Mouse (Mus musculus) midbrain, embryonic 15.5 days (tissue): ENCODE measurements around the gene Myo18b. TPM values are rescaled to one million over a fixed set of nuclear protein-coding genes. Genes with fewer than 3 reads are reported as not detected.

Source experiments
- ATAC-seq: fragments of 200-750 bp; cut with Nextera tagmentation; replicated peaks from 2 replicates; pipeline ENCODE4 v1.8.0; 2017; ENCODE audit warnings: moderate TSS enrichment
- H3K27ac ChIP-seq: fragments of 300-500 bp; sonication (generic); 2 replicates; pipeline ENCODE4 v1.5.1; 2015; ENCODE audit warnings: mild to moderate bottlenecking, inconsistent platforms
- H3K27me3 ChIP-seq: fragments of 300-500 bp; sonication (generic); replicated peaks from 2 replicates; pipeline ENCODE4 v1.6.1; 2015; ENCODE audit warnings: inconsistent platforms
- H3K36me3 ChIP-seq: fragments of 300-500 bp; sonication (generic); replicated peaks from 2 replicates; pipeline ENCODE4 v1.6.1; 2015; ENCODE audit warnings: inconsistent platforms
- H3K4me1 ChIP-seq: fragments of 300-500 bp; sonication (generic); 2 replicates; pipeline ENCODE4 v1.6.1; 2015; ENCODE audit warnings: inconsistent platforms
- H3K4me2 ChIP-seq: fragments of 300-500 bp; sonication (generic); 2 replicates; pipeline ENCODE4 v1.6.1; 2015; ENCODE audit warnings: inconsistent platforms, mild to moderate bottlenecking, moderate library complexity
- H3K4me3 ChIP-seq: fragments of 300-500 bp; sonication (generic); 2 replicates; pipeline ENCODE4 v1.5.1; 2015; ENCODE audit warnings: mild to moderate bottlenecking, inconsistent platforms
- H3K9ac ChIP-seq: fragments of 300-500 bp; sonication (generic); 2 replicates; pipeline ENCODE4 v1.6.1; 2015; ENCODE audit warnings: mild to moderate bottlenecking, inconsistent platforms
- H3K9me3 ChIP-seq: fragments of 300-500 bp; sonication (generic); 2 replicates; pipeline ENCODE4 v1.6.1; 2016; ENCODE audit warnings: inconsistent platforms
- WGBS: fragments of 180-500 bp; shearing (Covaris S2); methylation state at CpG from one replicate; pipeline ENCODE4 v1.1.7; 2015; ENCODE audit warnings: mixed read lengths; 5-methylcytosine and 5-hydroxymethylcytosine counted together
- polyA plus RNA-seq: library from polyadenylated mRNA; unstranded; fragments of >200 nt; fragmentation: Nextera tagmentation; extraction: Ambion mirVana; gene quantifications from 2 replicates; pipeline ENCODE4 v1.2.1, GENCODE M21; 2015

The Myo18b gene
- polyA plus RNA-seq, 1 experiment from 2014 or later = 1.5 TPM

GRCm38 (mm10) chr5:112786788-112787187, 109.4 kb downstream of the Myo18b start:
- 87% methylated on average over 6 of the region's 6 CpGs for WGBS
- ATAC-seq = no peak

DNA sequence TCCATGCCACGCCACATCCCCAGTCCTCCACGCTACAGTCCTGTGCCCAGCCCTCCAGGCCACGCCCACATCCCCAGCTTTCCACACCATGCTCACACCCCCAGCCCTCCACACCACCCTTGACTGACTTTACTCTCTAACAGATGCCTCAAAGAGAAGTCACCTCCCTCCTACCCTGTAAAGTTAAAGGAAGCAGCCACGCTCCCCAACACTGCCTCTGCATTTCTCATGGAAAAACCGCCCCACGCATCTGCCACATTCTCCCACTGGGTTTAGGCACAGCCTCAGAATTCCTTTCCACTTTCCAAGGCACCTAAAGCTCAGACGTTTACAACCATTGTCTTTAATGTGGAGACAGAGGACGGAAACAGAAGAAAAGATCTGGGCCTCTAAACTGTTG, 110.1 kb downstream of the Myo18b start:
- ATAC-seq = no peak
- Histone ChIP-seq H3K27me3 (no peaks in the 10 kb centered on the region; the same call in 1 of the 2 replicates), H3K4me2 (no peak overlapping the region), H3K4me1 (no peaks in the 10 kb centered on the region), H3K27ac (no peak overlapping the region), H3K9me3 (no peaks in the 10 kb centered on the region), H3K36me3 (no peaks in the 10 kb centered on the region), H3K4me3 (no peak overlapping the region), H3K9ac (no peak overlapping the region)
- 78% methylated on average over 8 of the region's 8 CpGs for WGBS

More at GRCm38 (mm10) chr5:112786788-112787187, 109.4 kb downstream of the Myo18b start:
- Histone ChIP-seq H3K4me1 (no peaks in the 10 kb centered on the region), H3K9ac (no peak overlapping the region), H3K27ac (no peak overlapping the region), H3K27me3 (no peaks in the 10 kb centered on the region; the same call in 1 of the 2 replicates), H3K36me3 (no peaks in the 10 kb centered on the region), H3K4me2 (no peak overlapping the region), H3K4me3 (no peak overlapping the region), H3K9me3 (no peaks in the 10 kb centered on the region)

- ATAC-seq = no peak
- 87% methylated on average over 7 of the region's 7 CpGs for WGBS
- no peak overlapping the region for H3K4me2 ChIP-seq
Measured at GRCm38 (mm10) chr5:112781719-112782118, 114.4 kb downstream of the Myo18b start.

GRCm38 (mm10) chr5:112781231-112781630, 114.9 kb downstream of the Myo18b start:
- H3K27me3 ChIP-seq = no peaks in the 10 kb centered on the region
- no peak for ATAC-seq
- H3K27ac ChIP-seq = no peak overlapping the region
- no peak overlapping the region for H3K4me3 ChIP-seq
- H3K4me2 ChIP-seq = no peak overlapping the region
- H3K9me3 ChIP-seq = no peaks in the 10 kb centered on the region
- peaks cover 6% of the 10 kb centered on the region; the same call in 1 of the 2 replicates for H3K4me1 ChIP-seq
- H3K36me3 ChIP-seq = no peaks in the 10 kb centered on the region
- 89% methylated on average over 4 of the region's 4 CpGs for WGBS
- H3K9ac ChIP-seq = no peak overlapping the region

More at GRCm38 (mm10) chr5:112781719-112782118, 114.4 kb downstream of the Myo18b start:
- Histone ChIP-seq H3K9ac (no peak overlapping the region), H3K4me1 (peaks cover 1% of the 10 kb centered on the region; the same call in 1 of the 2 replicates), H3K27me3 (no peaks in the 10 kb centered on the region), H3K36me3 (no peaks in the 10 kb centered on the region), H3K9me3 (no peaks in the 10 kb centered on the region), H3K4me3 (no peak overlapping the region), H3K27ac (no peak overlapping the region)

- Histone ChIP-seq H3K9ac (no peak overlapping the region), H3K27ac (no peak overlapping the region), H3K4me2 (no peak overlapping the region), H3K4me3 (no peak overlapping the region), H3K4me1 (peaks cover 7% of the 10 kb centered on the region; the same call in 1 of the 2 replicates), H3K9me3 (no peaks in the 10 kb centered on the region), H3K36me3 (no peaks in the 10 kb centered on the region), H3K27me3 (no peaks in the 10 kb centered on the region)
- no peak for ATAC-seq
- WGBS = 70% methylated on average over 5 of the region's 5 CpGs
Measured at GRCm38 (mm10) chr5:112780383-112780782, 115.8 kb downstream of the Myo18b start.

GRCm38 (mm10) chr5:112776781-112777405, 119.3 kb downstream of the Myo18b start:
- H3K9me3 ChIP-seq = no peaks in the 10 kb centered on the region
- no peaks in the 10 kb centered on the region for H3K27me3 ChIP-seq
- peaks cover 15% of the 10 kb centered on the region; the same call in 1 of the 2 replicates for H3K4me1 ChIP-seq
- no peak overlapping the region for H3K4me3 ChIP-seq
- H3K27ac ChIP-seq = 0 out of 2 replicates have a peak overlapping the region, but pooled peaks have one; percentile 13
- no peak overlapping the region for H3K9ac ChIP-seq
- H3K36me3 ChIP-seq = no peaks in the 10 kb centered on the region
- 30% methylated on average over 15 of the region's 15 CpGs for WGBS
- ATAC-seq = no peak
- H3K4me2 ChIP-seq = no peak overlapping the region

DNA sequence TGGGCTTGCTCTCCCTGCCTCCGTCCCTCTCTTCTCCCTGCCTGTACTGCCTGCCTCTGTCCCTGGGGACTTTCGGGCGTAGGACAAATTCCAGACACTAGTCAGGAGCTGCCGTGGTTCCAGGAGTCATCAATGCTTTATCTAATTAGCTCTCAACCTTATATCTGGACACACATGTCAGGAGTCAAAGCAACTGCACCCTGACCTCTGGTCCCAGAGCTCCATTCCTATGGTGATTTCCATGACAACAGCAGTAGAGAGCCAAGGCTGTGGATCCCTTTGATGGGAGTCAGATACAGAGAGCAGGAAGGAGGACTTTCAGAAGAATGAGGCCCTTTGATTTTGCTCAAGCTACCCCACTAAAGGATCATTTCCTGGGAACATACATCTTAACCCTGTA, 122.7 kb downstream of the Myo18b start:
- 10% methylated on average over 4 of the region's 4 CpGs for WGBS
- H3K4me1 ChIP-seq = peaks cover 28% of the 10 kb centered on the region; the same call in 1 of the 2 replicates
- H3K9ac ChIP-seq = no peak overlapping the region
- H3K9me3 ChIP-seq = no peaks in the 10 kb centered on the region
- no peak for ATAC-seq
- no peak overlapping the region for H3K4me2 ChIP-seq
- no peaks in the 10 kb centered on the region for H3K27me3 ChIP-seq
- H3K27ac ChIP-seq = no peak overlapping the region
- H3K4me3 ChIP-seq = no peak overlapping the region
- H3K36me3 ChIP-seq = no peaks in the 10 kb centered on the region

DNA sequence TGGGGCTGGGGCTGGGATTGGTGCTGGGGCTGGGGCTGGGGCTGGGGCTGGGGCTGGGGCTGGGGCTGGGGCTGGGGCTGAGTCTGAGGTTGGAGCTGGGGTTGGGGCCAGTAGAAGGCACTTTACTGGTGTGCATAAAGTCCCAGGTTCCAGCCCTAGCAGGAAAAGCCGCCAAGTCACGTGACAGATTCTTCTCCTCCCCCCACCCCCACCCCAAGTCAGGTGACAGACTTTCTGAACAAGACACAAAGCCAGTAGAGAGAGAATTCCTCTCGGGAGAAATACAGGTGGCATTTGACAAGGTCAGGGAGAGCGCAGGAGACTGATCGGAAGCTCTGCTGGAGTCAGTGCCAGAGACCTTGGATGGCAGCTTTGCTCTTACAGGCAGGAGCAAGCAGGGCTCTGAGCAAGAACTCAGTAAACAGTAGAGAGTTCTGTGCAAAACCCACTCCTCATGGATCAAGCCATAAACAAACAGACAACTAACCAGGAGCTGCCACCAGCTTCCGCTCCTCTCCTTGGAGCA, 124.7 kb downstream of the Myo18b start:
- Histone ChIP-seq H3K36me3 (no peaks in the 10 kb centered on the region), H3K4me2 (no peak overlapping the region), H3K27ac (no peak overlapping the region), H3K9me3 (no peaks in the 10 kb centered on the region), H3K27me3 (no peaks in the 10 kb centered on the region), H3K4me3 (no peak overlapping the region), H3K4me1 (peaks cover 24% of the 10 kb centered on the region; the same call in 1 of the 2 replicates), H3K9ac (no peak overlapping the region)
- ATAC-seq = no peak
- 52% methylated on average over 6 of the region's 6 CpGs for WGBS

DNA sequence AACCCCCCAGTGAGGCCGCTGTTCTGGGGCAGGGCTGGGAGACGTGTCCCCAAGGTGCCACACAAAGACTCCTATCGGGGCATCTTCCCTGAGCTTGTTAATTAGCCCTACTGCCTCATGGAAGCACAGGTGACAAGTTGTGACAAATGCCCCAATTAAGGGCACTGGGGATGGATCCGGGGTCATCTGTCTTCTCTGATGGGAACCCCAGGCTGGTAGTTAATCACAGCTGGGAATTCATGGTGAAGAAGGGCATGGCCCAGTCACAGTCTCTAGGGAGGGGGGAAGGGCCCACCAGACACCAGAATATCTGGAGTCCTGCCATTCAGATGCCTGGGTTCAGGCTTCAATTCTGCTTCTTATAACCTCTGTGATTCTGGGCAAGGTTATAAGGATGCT, 126.4 kb downstream of the Myo18b start:
- no peak for ATAC-seq
- H3K4me2 ChIP-seq = no peak overlapping the region
- 27% methylated on average over 4 of the region's 4 CpGs for WGBS
- no peak overlapping the region for H3K4me3 ChIP-seq
- no peaks in the 10 kb centered on the region for H3K9me3 ChIP-seq
- H3K9ac ChIP-seq = no peak overlapping the region
- no peaks in the 10 kb centered on the region for H3K27me3 ChIP-seq
- H3K4me1 ChIP-seq = peaks cover 22% of the 10 kb centered on the region; the same call in 1 of the 2 replicates
- H3K36me3 ChIP-seq = no peaks in the 10 kb centered on the region
- H3K27ac ChIP-seq = 0 out of 2 replicates have a peak overlapping the region, but pooled peaks have one; percentile 17

DNA sequence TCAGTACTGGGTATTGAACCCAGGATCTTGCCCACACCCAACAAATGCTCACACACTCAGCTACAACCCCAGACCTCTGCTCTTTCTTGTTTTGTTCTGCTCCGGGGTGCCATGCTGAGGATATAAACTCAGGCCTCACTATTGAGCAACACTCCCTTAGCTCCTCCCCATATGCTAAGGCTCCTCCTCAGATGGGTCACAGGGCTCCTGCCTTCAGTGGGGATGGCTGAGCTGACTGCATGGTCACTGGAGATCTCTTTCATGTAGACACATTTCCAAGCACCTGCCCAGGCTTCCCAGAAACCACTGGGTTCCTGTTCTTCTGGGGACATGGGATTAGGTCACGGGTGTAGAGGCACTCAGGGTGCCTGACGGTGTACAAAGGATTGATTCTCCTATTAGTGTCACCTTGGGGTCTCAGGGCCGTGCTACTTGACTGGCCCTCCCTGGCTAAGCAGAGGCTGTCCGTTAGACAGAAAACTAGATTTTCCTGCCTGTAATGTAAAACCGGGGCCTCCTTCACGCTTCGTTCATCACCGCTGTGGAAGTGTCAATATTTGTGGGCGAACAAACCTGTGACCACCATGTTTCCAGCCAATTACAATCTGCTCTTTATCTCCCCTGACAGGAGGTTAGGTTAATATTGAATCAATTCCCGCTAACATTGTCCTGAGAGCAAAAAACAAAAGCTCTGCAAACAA, 127.0 kb downstream of the Myo18b start:
- no peaks in the 10 kb centered on the region for H3K9me3 ChIP-seq
- H3K4me2 ChIP-seq = no peak overlapping the region
- H3K36me3 ChIP-seq = no peaks in the 10 kb centered on the region
- 0 out of 2 replicates have a peak overlapping the region, but pooled peaks have one; percentile 17 for H3K27ac ChIP-seq
- H3K4me3 ChIP-seq = no peak overlapping the region
- no peaks in the 10 kb centered on the region for H3K27me3 ChIP-seq
- no peak for ATAC-seq
- WGBS = 48% methylated on average over 11 of the region's 11 CpGs
- H3K9ac ChIP-seq = no peak overlapping the region
- peaks cover 22% of the 10 kb centered on the region; the same call in 1 of the 2 replicates for H3K4me1 ChIP-seq

- ATAC-seq = no peak
- Histone ChIP-seq H3K9ac (no peak overlapping the region), H3K36me3 (no peaks in the 10 kb centered on the region), H3K27me3 (no peaks in the 10 kb centered on the region), H3K4me2 (no peak overlapping the region), H3K27ac (no peak overlapping the region), H3K4me3 (no peak overlapping the region), H3K9me3 (no peaks in the 10 kb centered on the region), H3K4me1 (peaks cover 20% of the 10 kb centered on the region; the same call in 1 of the 2 replicates)
- 96% methylated on average over 5 of the region's 5 CpGs for WGBS
Measured at GRCm38 (mm10) chr5:112768556-112768955, 127.6 kb downstream of the Myo18b start.

DNA sequence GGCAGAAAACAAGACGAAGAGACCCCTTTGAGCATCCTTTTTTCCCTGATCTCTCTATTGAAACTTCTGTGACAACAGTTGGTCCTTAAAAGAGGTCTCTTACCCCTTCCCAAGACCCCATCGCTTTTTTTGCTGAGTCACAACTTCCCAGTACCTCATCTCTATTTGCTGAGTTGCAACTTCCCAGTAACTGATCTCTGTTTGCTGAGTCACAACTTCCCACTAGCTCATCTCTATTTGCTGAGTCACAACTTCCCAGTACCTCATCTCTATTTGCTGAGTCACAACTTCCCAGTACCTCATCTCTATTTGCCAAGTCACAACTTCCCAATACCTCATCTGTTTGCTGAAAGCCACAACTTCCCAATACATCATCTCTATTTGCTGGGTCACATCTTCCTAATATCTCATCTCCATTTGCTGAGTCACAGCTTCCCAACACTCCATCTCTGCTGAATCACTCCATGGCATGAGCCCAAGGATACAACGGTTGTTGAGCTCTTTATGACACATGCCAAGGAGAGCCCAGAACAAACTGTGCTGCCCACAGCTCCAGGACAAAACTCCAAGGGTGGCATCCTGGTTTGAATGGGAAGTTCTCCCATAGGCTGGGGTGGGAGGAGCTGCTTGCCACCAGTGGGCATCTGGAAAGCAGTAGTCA, 134.6 kb downstream of the Myo18b start:
- Histone ChIP-seq H3K9me3 (no peaks in the 10 kb centered on the region), H3K27me3 (no peaks in the 10 kb centered on the region), H3K4me1 (no peaks in the 10 kb centered on the region), H3K36me3 (no peaks in the 10 kb centered on the region), H3K9ac (no peak overlapping the region), H3K27ac (no peak overlapping the region), H3K4me2 (no peak overlapping the region), H3K4me3 (no peak overlapping the region)
- WGBS = 83% methylated on average over 3 of the region's 3 CpGs
- no peak for ATAC-seq
